Mouse (Mus musculus) testis, postnatal 14 days (tissue): ENCODE data around the gene Polr3h.
"Not testable (repeated sequence)": the region's sequence is repeated elsewhere in the genome, so short reads cannot be mapped to it uniquely, and the experiment has no call there.

Experiments used
- DNase-seq: peaks from one replicate; pipeline ENCODE4 v3.0.0; 2021; ENCODE audit warnings: low spot score

The Polr3h gene

GRCm38 (mm10) chr15:81925760-81926445 is at the start of gene Polr3h:
Polr3h (minus strand) TSS chr15:81926240.
- DNase-seq, result peak; percentile 96

GRCm38 (mm10) chr15:81975156-81975555 is 49.1 kb upstream of the Polr3h start:
- DNase-seq, result not testable (repeated sequence)

GRCm38 (mm10) chr15:81970498-81970897 is 44.5 kb upstream of the Polr3h start:
- DNase-seq, result not testable (repeated sequence)

GRCm38 (mm10) chr15:81969635-81970034 is 43.6 kb upstream of the Polr3h start:
- DNase-seq, result not testable (repeated sequence)

- DNase-seq, result no peak
These were observed 43.1 kb upstream of the Polr3h start for GRCm38 (mm10) chr15:81969173-81969572.

GRCm38 (mm10) chr15:81968447-81968846 is 42.4 kb upstream of the Polr3h start:
- no peak for DNase-seq

GRCm38 (mm10) chr15:81967821-81968220 is 41.8 kb upstream of the Polr3h start:
- no peak for DNase-seq

GRCm38 (mm10) chr15:81966062-81966829 is 40.2 kb upstream of the Polr3h start:
- DNase-seq, result no peak

- DNase-seq, result peak; percentile 71
These were observed 39.0 kb upstream of the Polr3h start for GRCm38 (mm10) chr15:81964980-81965545.

GRCm38 (mm10) chr15:81964262-81964661 is 38.2 kb upstream of the Polr3h start:
- DNase-seq, result no peak

- DNase-seq, result no peak
These were observed 35.0 kb upstream of the Polr3h start for GRCm38 (mm10) chr15:81961078-81961451.

- DNase-seq, result peak; percentile 98
These were observed 34.4 kb upstream of the Polr3h start, which contains the start of gene Pmm1 for GRCm38 (mm10) chr15:81960171-81961077. Pmm1 (minus strand) TSS chr15:81960930.

- no peak for DNase-seq
These were observed 32.9 kb upstream of the Polr3h start for GRCm38 (mm10) chr15:81958906-81959305.

GRCm38 (mm10) chr15:81957598-81957997 is 31.6 kb upstream of the Polr3h start:
- no peak for DNase-seq

- DNase-seq, result no peak
These were observed 30.4 kb upstream of the Polr3h start for GRCm38 (mm10) chr15:81956457-81956856.

- no peak for DNase-seq
These were observed 29.4 kb upstream of the Polr3h start for GRCm38 (mm10) chr15:81955414-81955813.

- no peak for DNase-seq
These were observed 28.7 kb upstream of the Polr3h start for GRCm38 (mm10) chr15:81954716-81955115.

- DNase-seq, result no peak
These were observed 28.1 kb upstream of the Polr3h start for GRCm38 (mm10) chr15:81954151-81954583.

- no peak for DNase-seq
These were observed 26.3 kb upstream of the Polr3h start for GRCm38 (mm10) chr15:81952310-81952709.

- no peak for DNase-seq
These were observed 25.1 kb upstream of the Polr3h start for GRCm38 (mm10) chr15:81951159-81951558.

GRCm38 (mm10) chr15:81950716-81951115 is 24.7 kb upstream of the Polr3h start:
- no peak for DNase-seq
